Mouse (Mus musculus) cerebellum, adult 2 months (tissue): ENCODE measurements around the gene Wif1. TPM values are rescaled to one million over a fixed set of nuclear protein-coding genes. Genes with fewer than 3 reads are reported as not detected.

Source experiments
- DNase-seq, 2 experiments: peaks; one replicate each; pipeline ENCODE4 v3.0.0; 2021
- H3K27ac ChIP-seq: fragments of 200-500 bp; 2 replicates; pipeline ENCODE4 v1.5.1; 2012; ENCODE audit warnings: low read length, control low read depth, inconsistent platforms; ENCODE audit not compliant: insufficient read depth
- H3K27me3 ChIP-seq: fragments of 200-500 bp; 2 replicates; pipeline ENCODE4 v1.6.1; 2012; ENCODE audit warnings: inconsistent platforms, mild to moderate bottlenecking, low read length, moderate library complexity; ENCODE audit not compliant: control insufficient read depth, insufficient read depth
- H3K4me1 ChIP-seq: fragments of 200-500 bp; 2 replicates; pipeline ENCODE4 v1.6.1; 2011; ENCODE audit warnings: low read length; ENCODE audit not compliant: control insufficient read depth, insufficient read depth
- H3K4me3 ChIP-seq: fragments of 200-500 bp; replicated peaks from 2 replicates; pipeline ENCODE3; 2011; ENCODE audit warnings: mild to moderate bottlenecking, low read depth, low read length, control low read depth; ENCODE audit not compliant: insufficient read depth
- CTCF ChIP-seq: fragments of 200-500 bp; IDR thresholded peaks from 2 replicates; pipeline ENCODE4 v1.5.1; 2011; ENCODE audit warnings: low read depth, mild to moderate bottlenecking, control low read depth, low read length, moderate library complexity, borderline replicate concordance; ENCODE audit not compliant: insufficient read depth
- POLR2A ChIP-seq: fragments of 200-500 bp; IDR thresholded peaks from 2 replicates; pipeline ENCODE4 v1.6.1; 2011; ENCODE audit warnings: low read length, control low read depth, borderline replicate concordance; ENCODE audit not compliant: insufficient read depth
- WGBS: fragments of 180-500 bp; shearing (Covaris S2); methylation state at CpG from one replicate; pipeline ENCODE4 v1.1.7; 2018; 5-methylcytosine and 5-hydroxymethylcytosine counted together
- polyA plus RNA-seq: library from polyadenylated mRNA; depleted of rRNA; stranded (reverse); fragments of >200 nt; gene quantifications from 2 replicates; pipeline ENCODE4 v1.2.3, GENCODE M21; 2012

The Wif1 gene
- polyA plus RNA-seq, 1 experiment = 1.1 TPM

- Histone ChIP-seq H3K4me1 (no peaks in the 10 kb centered on the region; the same call in 1 of the 2 replicates), H3K4me3 (no peak overlapping the region), H3K27me3 (no peaks in the 10 kb centered on the region; the same call in 1 of the 2 replicates), H3K27ac (no peak overlapping the region)
- TF ChIP-seq POLR2A (no peak), CTCF (no peak)
- no peak for DNase-seq
- WGBS = 66% methylated on average over 10 of the region's 10 CpGs
Observed at GRCm38 (mm10) chr10:121083512-121083911, 49.8 kb downstream of the Wif1 start.

DNA sequence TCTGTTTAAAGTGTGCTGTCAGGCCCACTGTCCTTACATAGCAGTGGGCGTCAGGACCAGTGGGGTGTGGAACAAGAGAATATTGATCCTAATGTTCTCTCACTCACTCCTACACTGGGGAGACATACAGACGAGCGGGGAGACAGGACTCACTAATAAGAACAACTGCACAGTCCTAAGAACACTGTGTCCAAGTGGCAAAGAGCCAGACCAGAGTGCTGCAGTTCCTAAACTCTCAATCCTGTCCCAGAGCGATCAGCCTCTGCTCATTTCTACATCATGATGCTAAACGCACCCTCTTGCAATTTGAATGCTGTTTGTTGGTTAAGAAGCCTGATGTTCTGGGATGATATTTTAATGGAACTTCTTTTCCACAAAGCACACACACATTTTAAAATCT lies 54.9 kb downstream of the Wif1 start:
- Histone ChIP-seq H3K27me3 (no peaks in the 10 kb centered on the region; the same call in 1 of the 2 replicates), H3K4me1 (no peaks in the 10 kb centered on the region), H3K27ac (no peak overlapping the region), H3K4me3 (no peak overlapping the region)
- TF ChIP-seq POLR2A (no peak), CTCF (no peak)
- no peak for DNase-seq
- 44% methylated on average over 5 of the region's 5 CpGs for WGBS

GRCm38 (mm10) chr10:121089312-121089711 lies 55.6 kb downstream of the Wif1 start:
- Histone ChIP-seq H3K27ac (no peak overlapping the region), H3K27me3 (no peaks in the 10 kb centered on the region; the same call in 1 of the 2 replicates), H3K4me1 (no peaks in the 10 kb centered on the region), H3K4me3 (no peak overlapping the region)
- WGBS = 4% methylated on average over 6 of the region's 6 CpGs
- DNase-seq = no peak
- TF ChIP-seq POLR2A (no peak), CTCF (no peak)

GRCm38 (mm10) chr10:121090006-121090405 lies 56.2 kb downstream of the Wif1 start:
- no peaks in the 10 kb centered on the region for H3K4me1 ChIP-seq
- H3K27me3 ChIP-seq = no peaks in the 10 kb centered on the region; the same call in 1 of the 2 replicates
- no peak for TF ChIP-seq CTCF
- no peak for TF ChIP-seq POLR2A
- 24% methylated on average over 8 of the region's 8 CpGs for WGBS
- H3K4me3 ChIP-seq = no peak overlapping the region
- no peak for DNase-seq
- no peak overlapping the region for H3K27ac ChIP-seq

DNA sequence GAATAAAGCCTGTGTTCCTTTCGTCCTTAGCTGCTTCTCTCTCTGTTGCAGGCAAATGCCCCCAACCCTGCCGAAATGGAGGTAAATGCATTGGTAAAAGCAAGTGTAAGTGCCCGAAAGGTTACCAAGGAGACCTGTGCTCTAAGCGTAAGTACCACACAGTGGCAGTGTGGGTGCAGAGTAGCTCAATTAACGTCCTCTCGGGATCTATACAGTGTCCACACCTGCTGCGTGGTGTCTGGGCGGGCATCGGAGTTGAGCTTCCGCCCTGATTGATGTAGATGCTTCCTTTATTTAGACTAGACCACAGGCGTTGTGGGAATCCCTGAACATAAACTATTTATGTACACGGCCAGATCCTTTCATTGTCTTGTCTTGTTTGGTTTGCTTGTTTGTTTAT lies 62.2 kb downstream of the Wif1 start:
- no peak overlapping the region for H3K4me3 ChIP-seq
- no peaks in the 10 kb centered on the region for H3K4me1 ChIP-seq
- no peaks in the 10 kb centered on the region; the same call in 1 of the 2 replicates for H3K27me3 ChIP-seq
- DNase-seq = no peak
- no peak for TF ChIP-seq CTCF
- TF ChIP-seq POLR2A = no peak
- 52% methylated on average over 12 of the region's 12 CpGs for WGBS
- H3K27ac ChIP-seq = no peak overlapping the region

GRCm38 (mm10) chr10:121098263-121098662 lies 64.5 kb downstream of the Wif1 start:
- H3K4me1 ChIP-seq = no peaks in the 10 kb centered on the region
- no peaks in the 10 kb centered on the region; the same call in 1 of the 2 replicates for H3K27me3 ChIP-seq
- no peak overlapping the region for H3K27ac ChIP-seq
- DNase-seq = no peak
- WGBS = 19% methylated on average over 12 of the region's 12 CpGs
- no peak overlapping the region for H3K4me3 ChIP-seq
- TF ChIP-seq CTCF (no peak), POLR2A (no peak)

DNA sequence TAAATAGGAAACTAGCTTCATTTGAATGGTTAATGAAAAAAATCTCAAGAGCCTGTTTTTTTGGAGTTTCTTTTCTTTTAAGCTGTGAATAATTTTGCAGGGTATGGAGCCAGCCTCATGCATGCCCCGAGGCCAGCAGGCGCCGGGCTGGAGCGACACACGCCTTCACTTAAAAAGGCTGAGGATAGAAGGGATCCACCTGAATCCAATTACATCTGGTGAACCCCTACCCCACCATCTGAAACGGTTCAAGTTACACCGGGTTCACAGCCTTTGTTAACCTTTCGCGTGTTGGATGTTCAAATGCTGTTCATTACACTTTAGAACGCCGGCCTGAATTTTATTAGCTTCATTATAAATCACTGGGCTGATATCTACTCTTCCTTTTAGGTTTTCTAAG lies 65.9 kb downstream of the Wif1 start:
- Histone ChIP-seq H3K4me1 (no peaks in the 10 kb centered on the region), H3K27me3 (no peaks in the 10 kb centered on the region), H3K4me3 (no peak overlapping the region), H3K27ac (no peak overlapping the region)
- no peak for DNase-seq
- WGBS = 87% methylated on average over 11 of the region's 11 CpGs
- TF ChIP-seq CTCF = no peak
- TF ChIP-seq POLR2A = no peak

DNA sequence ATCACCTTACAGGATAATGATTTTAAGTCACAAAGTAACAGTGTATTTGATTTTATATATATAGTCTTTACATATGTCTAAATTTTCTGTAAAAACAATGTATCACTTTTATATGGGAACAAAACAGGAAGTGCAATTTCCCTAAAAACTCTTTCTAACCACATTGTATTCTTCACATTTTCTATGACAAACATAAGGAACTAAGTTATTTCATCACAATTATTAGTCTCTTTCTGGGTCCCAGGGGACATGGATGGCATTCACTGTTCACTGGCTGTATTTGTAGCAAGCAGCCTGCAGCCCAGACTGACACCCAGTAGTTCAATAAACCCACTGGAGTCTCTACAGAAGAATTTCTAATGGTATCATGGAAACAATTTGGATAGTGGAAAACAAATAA lies 82.4 kb downstream of the Wif1 start:
- Histone ChIP-seq H3K27ac (no peak overlapping the region), H3K4me1 (no peaks in the 10 kb centered on the region; the same call in 1 of the 2 replicates), H3K27me3 (no peaks in the 10 kb centered on the region), H3K4me3 (no peak overlapping the region)
- TF ChIP-seq CTCF (no peak), POLR2A (no peak)
- DNase-seq = no peak

GRCm38 (mm10) chr10:121116636-121117035 lies 82.9 kb downstream of the Wif1 start:
- Histone ChIP-seq H3K4me1 (no peaks in the 10 kb centered on the region; the same call in 1 of the 2 replicates), H3K27me3 (no peaks in the 10 kb centered on the region), H3K27ac (no peak overlapping the region), H3K4me3 (no peak overlapping the region)
- TF ChIP-seq CTCF (no peak), POLR2A (no peak)
- WGBS = 40% methylated on average over 4 of the region's 4 CpGs
- no peak for DNase-seq
